Mouse (Mus musculus) left cerebral cortex, postnatal 14 days (tissue): Measurements from ENCODE around the gene Aldh1b1. TPM values are rescaled to one million over a fixed set of nuclear protein-coding genes. Genes with fewer than 3 reads are reported as not detected.

ENCODE experiments used
- DNase-seq, 2 experiments: peaks; one replicate each; pipeline ENCODE4 v3.0.0; 2021 to 2022; ENCODE audit warnings: low spot score in 2 of 2, mixed read lengths in 1 of 2
- intact Hi-C: fragments of 180-260 bp; cut with DNase I; formaldehyde crosslinking; loops from one replicate; pipeline ENCODE4 v1.15.1; 2025
- total RNA-seq, 2 experiments: library from RNA; stranded (reverse); gene quantifications; 2 replicates each; pipeline ENCODE4 v1.2.3; 2021

Aldh1b1 gene
- total RNA-seq, 2 experiments from 2014 or later: 9.6 to 10.5 TPM

DNA sequence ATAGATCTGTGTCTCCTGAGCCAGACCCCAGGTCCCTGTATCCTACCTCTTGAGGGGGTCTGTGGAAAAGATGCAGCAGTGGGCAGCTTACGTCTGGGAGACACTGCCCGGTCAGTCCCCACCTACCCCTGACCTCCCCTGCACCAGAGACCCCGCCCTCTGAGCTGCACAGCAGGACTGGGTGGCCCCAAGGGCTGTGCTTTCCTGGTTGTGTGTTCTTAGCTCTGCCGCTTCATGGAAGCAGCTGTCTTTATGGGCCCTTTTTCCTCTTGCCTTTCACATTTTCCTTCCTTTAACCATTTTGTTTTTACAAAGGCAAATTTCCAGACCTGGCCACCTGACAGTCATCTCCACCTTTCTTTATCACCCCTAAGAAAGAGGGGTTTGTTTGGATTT is 28.2 kb upstream of the Aldh1b1 start:
- intact Hi-C loops: loop anchor here (5.0 kb wide), 2 partner anchors 238 to 353 kb away; partner anchors contain the start of gene Shb
- no peak for DNase-seq

DNA sequence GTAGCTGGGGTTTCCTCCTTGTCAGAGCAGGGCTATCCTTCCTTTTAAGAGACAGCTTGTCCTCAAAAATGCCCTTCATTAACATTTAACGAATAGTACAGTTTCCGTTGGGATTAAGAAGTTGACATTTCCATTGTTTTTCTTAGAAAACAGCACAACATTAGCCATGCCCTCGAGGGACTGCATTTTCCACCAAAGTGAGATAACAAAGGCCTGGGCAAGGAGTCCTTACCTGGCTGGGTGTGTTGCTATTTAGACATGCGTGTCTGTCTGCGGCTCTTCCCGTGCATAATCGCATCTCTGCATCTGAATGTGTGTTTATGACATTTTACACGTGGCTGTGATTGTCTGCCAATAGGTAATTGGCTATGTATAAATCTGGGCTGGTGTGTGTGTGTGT is 27.6 kb upstream of the Aldh1b1 start:
- DNase-seq: no peak
- intact Hi-C loops: loop anchor here (5.0 kb wide), 2 partner anchors 239 to 354 kb away; partner anchors contain the start of gene Shb

DNA sequence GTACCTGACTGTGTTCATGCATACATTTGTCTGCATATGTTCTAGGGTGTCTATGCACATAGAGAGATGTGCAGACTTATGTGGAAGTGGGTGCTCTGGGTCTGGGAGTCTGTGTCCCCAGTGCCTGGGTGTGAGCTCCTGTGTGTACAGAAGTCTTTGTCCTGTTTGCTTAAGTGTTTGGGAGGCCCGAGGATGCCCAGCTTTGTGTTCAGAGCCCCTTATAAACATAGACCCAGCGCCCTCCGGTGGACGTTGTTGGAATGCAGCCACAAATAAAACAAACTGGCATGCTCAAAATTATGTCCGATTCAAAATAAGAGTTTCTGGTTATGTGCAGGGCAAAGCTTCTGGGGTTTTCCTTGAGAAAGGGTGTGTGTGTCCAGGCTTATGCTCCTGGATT is 27.2 kb upstream of the Aldh1b1 start:
- DNase-seq: peak; percentile 55 to 68
- intact Hi-C loops: loop anchor here (5.0 kb wide), 2 partner anchors 239 to 354 kb away; partner anchors contain the start of gene Shb

DNA sequence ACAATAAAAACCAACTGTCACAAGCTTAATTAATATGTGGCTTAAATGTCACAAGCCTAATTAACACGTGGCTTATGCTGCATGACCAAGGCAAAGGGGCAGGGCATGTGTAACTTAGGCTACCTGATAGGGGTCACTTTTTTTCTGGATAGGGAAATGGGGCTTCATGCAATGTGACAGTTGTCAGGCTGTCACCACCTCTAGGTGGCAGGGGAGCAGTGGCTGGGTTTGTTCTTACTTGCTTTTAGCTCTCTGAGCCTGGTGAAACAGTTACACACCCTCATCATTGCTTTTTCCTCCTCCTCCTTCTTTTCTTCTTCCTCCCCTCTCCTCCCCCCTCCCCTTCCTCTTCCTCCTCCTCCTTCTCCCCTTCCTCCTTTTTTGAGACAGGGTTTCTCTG is 15.2 kb upstream of the Aldh1b1 start:
- intact Hi-C loops: loop anchor here (10.0 kb wide), 1 partner anchor 71 kb away; no protein-coding TSS in a partner anchor
- no peak for DNase-seq

DNA sequence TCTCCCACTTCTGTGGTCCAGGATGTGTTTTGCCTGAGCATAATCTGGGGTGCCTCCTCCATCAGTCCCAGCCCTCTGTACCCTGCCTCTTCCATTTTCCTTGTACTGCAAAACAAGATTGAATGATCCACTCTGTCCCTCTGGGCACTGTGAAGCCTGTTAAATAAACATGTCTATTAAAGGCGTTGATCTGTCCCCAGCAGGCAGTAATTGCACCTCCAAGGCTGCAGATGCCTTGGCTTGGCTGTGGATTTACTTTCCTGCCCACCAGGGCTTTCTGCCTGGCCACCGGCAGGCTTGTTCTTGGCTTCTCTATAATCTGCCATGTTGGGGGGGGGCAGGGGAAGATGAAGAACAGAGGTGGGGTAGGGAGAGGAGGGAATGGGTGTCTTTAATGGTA is 12.9 kb upstream of the Aldh1b1 start:
- no peak for DNase-seq
- intact Hi-C loops: loop anchor here (10.0 kb wide), 1 partner anchor 69 kb away; no protein-coding TSS in a partner anchor

DNA sequence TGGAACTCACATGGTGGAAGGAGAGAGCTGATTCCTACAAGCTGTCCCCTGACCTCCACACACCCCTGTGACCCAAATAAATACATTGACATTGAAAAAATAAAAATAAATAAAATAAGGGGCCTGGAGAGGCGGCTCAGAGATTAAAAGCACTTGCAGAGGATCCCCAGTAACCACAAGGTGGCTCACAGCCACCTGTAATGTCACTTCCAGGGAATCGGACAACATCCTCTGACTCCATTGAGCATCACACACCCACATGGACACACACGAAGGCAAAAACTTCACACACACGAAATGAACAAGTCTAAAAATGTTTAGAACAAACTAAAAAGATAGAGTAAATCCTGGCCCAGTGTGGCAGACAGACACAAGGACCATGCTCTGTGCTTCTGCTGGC is 12.1 kb upstream of the Aldh1b1 start:
- no peak for DNase-seq
- intact Hi-C loops: loop anchor here (10.0 kb wide), 1 partner anchor 68 kb away; no protein-coding TSS in a partner anchor

DNA sequence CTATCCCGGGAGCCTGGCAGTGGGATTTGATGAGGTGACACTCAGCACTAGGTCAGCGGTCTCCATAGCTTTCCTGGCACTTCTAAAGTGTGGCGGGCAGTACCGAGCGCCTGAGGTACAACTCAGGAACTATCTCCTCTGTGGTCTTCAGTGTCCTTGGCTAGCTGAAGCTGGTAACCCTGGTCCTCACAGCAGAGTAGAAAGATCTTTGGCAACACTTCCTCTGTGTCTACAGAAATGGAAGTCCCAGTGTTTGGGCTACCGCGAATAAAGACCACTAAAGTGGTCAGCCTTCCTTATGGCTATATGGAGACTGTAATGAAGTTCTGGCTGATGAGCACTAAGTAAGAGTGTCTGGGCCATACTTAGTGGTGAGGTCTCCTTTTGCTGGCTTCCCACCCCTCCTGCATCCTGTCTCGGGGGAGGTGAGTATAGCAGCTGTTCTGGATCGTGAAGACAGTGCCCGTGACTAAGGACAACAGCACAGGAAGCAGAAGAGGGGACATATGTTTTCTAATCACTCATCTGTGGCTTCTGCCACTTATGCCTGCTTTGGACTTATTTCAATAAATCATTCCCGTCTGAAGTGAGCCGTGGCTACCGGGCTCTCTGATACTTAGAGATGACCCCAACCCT is 10.3 kb upstream of the Aldh1b1 start:
- DNase-seq: no peak
- intact Hi-C loops: loop anchor here (10.0 kb wide), 1 partner anchor 66 kb away; no protein-coding TSS in a partner anchor

DNA sequence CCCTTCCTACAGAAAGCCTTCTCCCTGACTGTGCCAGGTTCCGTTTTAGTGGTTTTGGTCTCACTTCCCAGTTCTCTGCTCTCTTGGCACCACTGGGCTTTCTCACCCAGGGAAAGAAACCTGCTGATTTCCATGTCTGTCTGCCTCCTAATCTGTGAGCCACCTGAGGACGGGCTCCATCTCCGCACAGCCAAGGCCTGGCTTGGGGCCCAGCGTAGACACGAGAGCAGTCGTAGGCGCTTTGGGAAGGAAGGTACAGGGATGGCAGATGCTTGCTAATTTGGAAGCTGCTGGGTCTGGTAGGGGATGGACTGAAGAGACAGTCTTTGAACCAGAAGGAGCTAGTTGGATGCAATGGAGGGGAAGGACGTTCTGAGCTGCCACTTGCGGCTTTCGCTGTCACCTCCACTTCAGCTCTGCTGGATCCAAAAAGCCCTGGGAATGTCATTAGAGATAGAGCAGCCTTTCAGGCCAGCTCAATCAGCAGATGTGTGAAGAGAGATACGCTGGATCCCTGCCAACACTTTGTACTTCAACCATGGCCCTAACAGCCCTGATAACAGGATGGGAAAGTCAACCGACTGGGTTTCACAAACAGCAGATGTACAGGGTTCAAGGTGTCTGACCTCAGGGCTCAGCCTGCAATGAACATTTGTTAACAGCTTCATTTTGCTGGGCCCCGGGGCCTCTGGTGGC is 9.4 kb upstream of the Aldh1b1 start:
- DNase-seq: peak; percentile 61 to 73
- intact Hi-C loops: loop anchor here (10.0 kb wide), 1 partner anchor 65 kb away; no protein-coding TSS in a partner anchor

DNA sequence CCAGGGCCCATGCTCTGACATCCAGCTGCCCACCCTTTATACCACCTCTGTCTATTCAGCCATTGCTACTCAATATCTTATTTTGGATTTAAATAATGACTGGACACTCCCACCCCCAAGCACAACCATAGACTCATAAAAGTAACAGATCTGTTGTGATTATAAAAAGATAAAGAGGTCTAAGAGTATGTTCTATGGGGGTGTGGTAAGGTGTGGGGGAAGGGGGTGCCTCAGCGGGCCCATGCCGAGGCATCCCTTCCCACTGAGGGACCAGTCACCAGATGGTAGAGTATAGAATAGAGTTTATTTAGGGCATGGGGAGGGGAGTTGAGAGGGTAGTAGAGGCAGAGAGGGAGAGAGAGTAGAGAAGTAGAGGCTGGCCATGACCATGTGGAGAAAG is 8.8 kb upstream of the Aldh1b1 start:
- DNase-seq: no peak
- intact Hi-C loops: no loop called here

DNA sequence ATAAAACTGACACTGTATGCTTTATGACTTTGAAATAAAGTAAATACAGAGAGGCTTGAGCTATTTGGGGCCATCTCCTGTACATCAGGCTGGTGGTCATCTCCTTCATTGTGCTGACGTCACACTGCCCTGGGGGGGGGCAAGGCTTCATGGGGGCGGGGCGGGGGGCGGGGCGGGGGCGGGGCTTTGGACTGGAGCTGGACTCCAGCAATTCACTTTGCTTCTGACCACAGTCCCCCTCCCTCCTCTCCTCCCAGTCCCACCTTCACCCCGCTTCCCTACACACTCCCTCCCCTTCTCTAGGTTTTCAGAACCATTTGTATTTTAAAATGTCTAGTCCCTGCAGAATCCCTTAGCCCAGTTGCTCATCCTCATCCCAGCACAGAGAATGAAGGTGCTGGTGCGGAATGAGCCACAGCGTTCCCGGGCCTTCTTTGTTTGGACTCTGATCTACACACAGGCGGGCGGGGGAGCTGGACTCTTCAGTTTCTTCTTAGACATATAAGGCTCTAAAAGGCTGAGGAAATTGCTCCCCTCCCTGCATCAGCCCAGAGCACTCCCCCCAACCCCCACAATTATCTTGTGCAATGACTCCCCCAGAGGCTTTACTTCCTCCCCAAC is 3.5 kb upstream of the Aldh1b1 start:
- no peak for DNase-seq
- intact Hi-C loops: no loop called here

DNA sequence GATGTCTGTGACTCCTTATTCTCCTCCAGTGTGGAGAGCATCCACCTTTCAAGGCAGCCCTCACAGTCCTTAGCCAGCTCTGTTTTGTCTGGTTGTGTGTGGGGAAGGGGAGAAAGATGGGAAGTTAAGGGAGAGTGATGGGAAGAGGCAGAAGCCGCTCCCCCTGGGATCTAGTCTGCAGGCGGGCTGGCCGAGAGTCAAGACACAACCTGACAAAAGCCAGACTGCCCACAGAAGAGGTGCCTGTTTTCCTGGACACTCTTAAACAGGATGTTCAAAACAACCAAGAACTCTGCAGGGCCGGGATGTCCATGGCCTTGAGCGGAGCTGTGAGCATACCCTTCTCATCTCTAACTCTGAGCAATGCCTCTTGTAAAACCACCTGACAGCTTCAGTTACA is 2.1 kb upstream of the Aldh1b1 start:
- DNase-seq: no peak
- intact Hi-C loops: no loop called here

DNA sequence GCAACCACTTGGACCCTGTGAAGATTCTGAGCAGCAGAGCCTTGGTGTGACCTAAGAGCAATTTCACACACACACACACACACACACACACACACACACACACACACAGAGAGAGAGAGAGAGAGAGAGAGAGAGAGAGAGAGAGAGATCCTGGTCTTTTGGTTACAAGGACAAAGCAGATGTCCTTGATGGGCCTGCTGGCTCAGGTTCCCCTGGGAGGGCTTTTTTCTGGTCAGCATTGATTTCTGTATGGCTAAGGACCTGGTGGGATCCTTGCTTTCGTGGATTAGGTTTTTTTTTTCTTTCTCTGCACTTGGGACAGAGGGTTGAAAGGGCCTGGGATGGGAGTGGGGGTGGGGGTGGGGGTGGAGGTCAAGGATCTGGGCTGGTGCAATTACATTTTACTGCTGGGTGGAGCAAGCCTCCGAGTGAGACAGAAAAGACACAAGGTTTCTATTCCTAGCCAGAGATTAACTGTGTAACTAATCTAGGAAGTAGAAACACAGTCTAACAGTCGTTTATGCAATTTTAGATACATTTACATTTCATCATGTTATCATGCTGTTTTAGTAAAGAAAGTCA is 1.2 kb downstream of the Aldh1b1 start:
- intact Hi-C loops: no loop called here
- no peak for DNase-seq

DNA sequence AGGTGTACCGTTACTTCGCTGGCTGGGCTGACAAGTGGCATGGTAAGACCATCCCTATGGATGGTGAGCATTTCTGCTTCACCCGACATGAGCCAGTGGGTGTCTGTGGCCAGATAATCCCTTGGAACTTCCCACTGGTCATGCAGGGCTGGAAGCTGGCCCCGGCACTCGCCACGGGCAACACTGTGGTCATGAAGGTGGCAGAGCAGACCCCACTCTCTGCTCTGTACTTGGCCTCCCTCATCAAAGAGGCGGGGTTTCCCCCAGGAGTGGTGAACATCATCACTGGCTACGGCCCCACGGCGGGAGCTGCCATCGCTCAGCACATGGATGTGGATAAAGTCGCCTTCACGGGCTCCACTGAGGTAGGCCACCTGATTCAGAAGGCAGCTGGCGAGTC is 4.1 kb downstream of the Aldh1b1 start:
- intact Hi-C loops: no loop called here

DNA sequence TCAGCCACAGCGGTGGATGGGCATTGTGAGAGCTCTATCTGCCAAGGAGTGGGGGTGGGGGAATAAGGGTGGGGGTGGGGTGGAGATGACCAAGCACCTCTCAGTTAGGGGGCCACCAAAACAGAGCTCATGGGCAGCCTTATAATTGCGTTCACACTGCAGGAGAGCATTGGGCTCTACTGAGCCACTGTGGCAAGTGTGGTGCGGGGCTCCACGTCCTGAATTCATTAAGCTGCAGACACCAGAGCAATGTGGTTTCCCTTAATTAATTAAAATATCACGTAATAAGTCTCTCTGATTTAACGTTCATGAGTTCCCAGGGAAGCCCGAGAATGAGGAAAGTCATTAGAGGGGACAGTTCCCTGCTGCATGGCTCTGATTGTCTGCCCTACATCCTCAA is 9.2 kb downstream of the Aldh1b1 start:
- DNase-seq: no peak
- intact Hi-C loops: no loop called here

More for the DNA sequence above, 4.1 kb downstream of the Aldh1b1 start:
- no peak for DNase-seq

DNA sequence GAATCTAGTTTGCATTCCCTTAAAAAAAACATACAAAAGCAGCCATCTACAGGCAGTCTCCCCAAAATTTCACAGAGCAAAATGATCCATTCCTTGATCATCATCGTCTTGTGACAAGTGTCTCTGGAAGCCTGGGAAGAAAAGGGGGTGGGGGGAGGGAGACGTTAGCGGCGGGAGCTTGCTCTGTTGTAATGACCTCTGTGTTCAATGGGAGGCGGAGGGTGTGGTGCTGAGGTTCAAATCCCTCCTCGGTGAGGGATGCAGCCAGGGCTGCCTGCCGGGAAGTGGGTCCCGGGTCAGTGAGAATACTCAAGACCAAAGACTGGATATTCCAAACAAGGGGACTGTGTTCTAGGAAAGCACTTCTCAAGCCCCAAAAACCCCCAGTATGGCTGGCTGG is 12.4 kb downstream of the Aldh1b1 start:
- DNase-seq: no peak
- intact Hi-C loops: no loop called here

DNA sequence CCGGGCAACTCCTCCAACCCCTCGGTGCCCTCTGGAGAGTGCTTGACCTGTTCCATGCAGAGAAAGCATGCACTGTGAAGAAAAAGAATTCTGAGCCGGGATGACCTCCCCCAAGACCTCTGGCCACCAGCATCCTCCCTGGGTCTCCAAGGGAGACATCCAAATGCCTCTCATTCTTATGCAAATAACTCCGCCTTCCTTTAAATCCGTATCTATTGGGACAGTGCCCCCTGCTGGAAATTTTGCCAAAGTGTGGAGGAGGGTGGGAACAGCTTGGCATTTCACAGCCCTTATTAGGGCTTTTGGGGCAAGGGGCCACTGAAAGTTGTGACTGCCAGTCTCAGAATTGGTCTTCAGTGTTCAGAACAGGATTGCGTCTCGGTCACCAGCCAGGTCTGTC is 16.7 kb downstream of the Aldh1b1 start:
- intact Hi-C loops: loop anchor here (5.0 kb wide), 1 partner anchor 42 kb away; no protein-coding TSS in a partner anchor

DNA sequence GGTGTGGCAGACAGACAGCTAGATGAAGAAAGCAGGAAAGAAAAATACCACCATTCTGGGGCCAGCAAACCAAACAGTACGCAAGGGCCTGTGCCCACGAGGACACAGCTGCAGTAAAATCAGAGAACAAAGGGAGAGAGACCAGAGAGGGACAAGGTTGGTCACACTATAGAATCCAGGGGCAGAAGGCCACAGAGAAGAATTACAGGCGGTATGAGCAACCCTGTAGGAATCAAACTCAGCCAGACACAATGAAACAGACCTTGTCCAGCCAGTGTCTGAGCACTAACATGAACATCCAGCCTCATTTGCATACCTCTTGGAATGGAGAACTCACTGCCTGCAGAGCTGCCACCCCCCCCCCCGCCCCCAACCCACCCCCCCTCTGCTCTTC is 20.0 kb downstream of the Aldh1b1 start:
- DNase-seq: no peak
- intact Hi-C loops: loop anchor here (5.0 kb wide), 1 partner anchor 38 kb away; no protein-coding TSS in a partner anchor

More for the DNA sequence above, 16.7 kb downstream of the Aldh1b1 start:
- DNase-seq: peak; percentile 45 to 62

DNA sequence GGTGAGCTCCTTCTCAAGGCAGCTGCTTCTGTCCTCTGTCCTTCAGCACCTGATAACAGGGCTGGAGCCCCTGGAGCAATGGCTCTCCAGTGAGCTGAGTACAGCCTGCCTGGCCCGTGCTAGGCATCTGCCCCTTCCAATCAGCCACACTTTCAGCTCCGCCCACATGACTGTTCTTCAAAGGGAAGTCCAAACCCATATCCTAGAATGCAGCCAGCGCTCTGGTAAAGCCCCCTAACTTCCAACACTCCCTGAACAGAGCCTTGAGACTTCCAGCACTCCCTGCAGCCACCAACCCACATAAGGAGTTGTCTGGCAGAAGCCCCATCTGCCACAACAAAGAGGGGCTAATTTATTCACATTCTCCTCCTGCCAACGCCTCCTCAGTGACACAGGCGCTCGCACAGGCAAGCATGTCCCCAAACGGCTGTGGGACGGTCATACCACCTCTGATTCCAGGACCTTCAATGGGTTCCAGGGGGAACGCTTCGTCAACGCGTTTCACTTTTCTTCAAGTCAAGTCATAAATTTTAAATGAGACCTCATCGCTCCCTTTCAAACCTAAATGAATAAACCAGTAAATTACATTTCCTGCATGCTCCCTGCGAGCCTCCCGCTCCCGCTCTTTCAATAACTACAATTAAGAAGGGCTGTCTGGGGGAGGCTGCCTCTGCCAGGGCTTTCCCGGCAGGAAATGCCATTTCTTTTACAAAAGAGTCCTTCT is 20.5 kb downstream of the Aldh1b1 start:
- intact Hi-C loops: loop anchor here (5.0 kb wide), 1 partner anchor 38 kb away; no protein-coding TSS in a partner anchor
- DNase-seq: peak; percentile 45 to 54
